Mouse (Mus musculus) bone marrow, adult 2 months (tissue): ENCODE data around the gene Lipe. TPM values are rescaled to one million over a fixed set of nuclear protein-coding genes. Genes with fewer than 3 reads are reported as not detected.

Experiments
- H3K27ac ChIP-seq: fragments of 200-500 bp; 2 replicates; pipeline ENCODE4 v1.5.1; 2012; ENCODE audit warnings: low read depth, mild to moderate bottlenecking, control low read depth, inconsistent platforms, low read length; ENCODE audit not compliant: control insufficient read depth, poor library complexity, insufficient read depth
- H3K4me1 ChIP-seq: fragments of 200-500 bp; 2 replicates; pipeline ENCODE4 v1.6.1; 2011; ENCODE audit warnings: low read length; ENCODE audit not compliant: control insufficient read depth, insufficient read depth
- H3K4me3 ChIP-seq: fragments of 200-500 bp; replicated peaks from 2 replicates; pipeline ENCODE3; 2011; ENCODE audit warnings: mild to moderate bottlenecking, low read depth, low read length, control low read depth; ENCODE audit not compliant: control insufficient read depth
- CTCF ChIP-seq: fragments of 200-500 bp; IDR thresholded peaks from 2 replicates; pipeline ENCODE4 v1.5.1; 2011; ENCODE audit warnings: low read length, control low read depth; ENCODE audit not compliant: control insufficient read depth, insufficient read depth
- POLR2A ChIP-seq: fragments of 200-500 bp; IDR thresholded peaks from 2 replicates; pipeline ENCODE4 v1.6.1; 2011; ENCODE audit warnings: low read depth, mild to moderate bottlenecking, control low read depth, low read length, borderline replicate concordance; ENCODE audit not compliant: control insufficient read depth
- WGBS: fragments of 180-500 bp; shearing (Covaris S2); methylation state at CpG from one replicate; pipeline ENCODE4 v1.1.7; 2018; 5-methylcytosine and 5-hydroxymethylcytosine counted together
- polyA plus RNA-seq: library from polyadenylated mRNA; stranded (reverse); fragments of >200 nt; gene quantifications from 2 replicates; pipeline ENCODE4 v1.2.4, GENCODE M21; 2011; ENCODE audit warnings: low replicate concordance; ENCODE audit not compliant: missing spikeins, insufficient read depth, insufficient read length

Gene Lipe
- polyA plus RNA-seq, 1 experiment = 311 TPM

DNA sequence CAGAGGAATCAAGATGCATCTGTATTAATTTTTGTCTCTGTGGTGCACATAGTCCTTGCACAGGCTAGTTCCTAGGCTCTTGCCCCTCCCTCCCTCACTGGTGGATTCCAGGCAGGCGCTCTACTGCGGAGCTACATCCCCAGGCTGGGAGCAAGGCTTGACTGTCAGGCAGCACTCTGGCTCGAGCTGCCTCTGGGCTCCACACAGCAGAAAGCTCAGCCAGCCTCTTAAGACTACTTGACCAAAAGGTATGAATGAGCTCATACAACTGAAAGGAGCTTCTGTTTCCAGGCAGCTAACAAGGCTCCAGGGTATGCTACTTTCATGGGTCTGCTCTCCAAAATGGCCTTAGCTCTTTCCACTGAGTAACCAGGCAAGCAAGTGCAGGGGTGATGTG is 17.2 kb downstream of the Lipe start:
- Histone ChIP-seq H3K4me3 (no peak overlapping the region), H3K4me1 (peaks cover 11% of the 10 kb centered on the region)
- WGBS = 87% methylated on average over 3 of the region's 3 CpGs

GRCm38 (mm10) chr7:25380392-25381283 is 17.9 kb downstream of the Lipe start:
- Histone ChIP-seq H3K27ac (no peak overlapping the region), H3K4me1 (peaks cover 10% of the 10 kb centered on the region), H3K4me3 (no peak overlapping the region)
- TF ChIP-seq CTCF (no peak), POLR2A (no peak)
- 73% methylated on average over 18 of the region's 18 CpGs for WGBS

More for the DNA sequence above, 17.2 kb downstream of the Lipe start:
- H3K27ac ChIP-seq = no peak overlapping the region
- no peak for TF ChIP-seq CTCF
- TF ChIP-seq POLR2A = no peak

DNA sequence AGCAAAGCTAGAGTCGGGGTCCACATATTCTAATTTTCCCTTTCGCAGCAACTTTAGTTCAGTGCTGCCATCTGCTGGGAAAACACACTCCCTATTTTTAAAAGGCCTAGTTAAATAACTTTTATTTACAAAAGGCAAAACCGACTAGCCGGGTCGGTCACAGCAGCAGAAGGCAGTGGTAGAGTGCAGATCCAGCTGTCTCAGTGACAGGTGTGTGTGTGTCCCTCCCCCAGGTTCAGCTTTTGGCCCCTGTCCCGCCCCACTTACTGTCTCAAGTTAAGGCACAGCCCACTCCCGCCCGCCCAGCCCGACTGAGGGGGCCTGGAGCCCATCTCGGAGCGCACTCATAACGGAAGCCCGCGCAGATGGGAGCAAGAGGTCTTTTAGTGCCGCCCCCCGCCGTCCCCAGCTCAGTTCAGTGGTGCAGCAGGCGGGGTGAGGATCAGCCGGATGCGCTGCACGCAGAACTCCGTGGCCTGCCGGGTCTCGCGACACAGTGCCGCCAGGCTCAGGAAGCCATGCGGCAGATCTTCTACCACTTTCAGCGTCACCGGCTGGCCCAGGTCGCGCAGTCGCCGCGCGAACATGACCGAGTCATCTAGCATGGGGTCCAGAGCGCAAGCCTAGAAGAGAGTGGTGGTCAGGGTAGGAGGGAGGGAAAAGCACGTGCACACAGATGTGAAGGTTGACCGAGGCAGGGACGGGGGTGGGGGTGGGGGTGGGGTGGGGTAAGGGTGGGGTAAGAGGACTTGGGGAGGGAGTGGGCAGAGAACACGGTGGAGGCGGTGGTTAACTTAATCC is 18.8 kb downstream of the Lipe start:
- Histone ChIP-seq H3K4me1 (peaks cover 2% of the 10 kb centered on the region), H3K4me3 (peak overlapping the region; percentile 51), H3K27ac (peak overlapping the region; percentile 26)
- 4% methylated on average over 42 of the region's 42 CpGs for WGBS
- TF ChIP-seq CTCF (no peak), POLR2A (no peak; the same call in 1 of the 2 replicates)

GRCm38 (mm10) chr7:25378181-25379100 is 20.1 kb downstream of the Lipe start:
- Histone ChIP-seq H3K4me3 (no peak overlapping the region), H3K4me1 (no peaks in the 10 kb centered on the region; the same call in 1 of the 2 replicates), H3K27ac (no peak overlapping the region)
- WGBS = 75% methylated on average over 13 of the region's 13 CpGs
- TF ChIP-seq POLR2A = no peak
- no peak for TF ChIP-seq CTCF

- WGBS = 64% methylated on average over 8 of the region's 8 CpGs
- TF ChIP-seq CTCF (no peak), POLR2A (no peak)
- H3K4me1 ChIP-seq = peaks cover 3% of the 10 kb centered on the region
- H3K4me3 ChIP-seq = no peak overlapping the region
- H3K27ac ChIP-seq = no peak overlapping the region
These were observed 21.3 kb downstream of the Lipe start for GRCm38 (mm10) chr7:25377100-25377700.

GRCm38 (mm10) chr7:25376556-25376955 is 22.0 kb downstream of the Lipe start:
- Histone ChIP-seq H3K27ac (no peak overlapping the region), H3K4me1 (peaks cover 3% of the 10 kb centered on the region), H3K4me3 (no peak overlapping the region)
- TF ChIP-seq POLR2A (no peak), CTCF (no peak)
- 29% methylated on average over 17 of the region's 17 CpGs for WGBS

- H3K27ac ChIP-seq = no peak overlapping the region
- no peak for TF ChIP-seq CTCF
- no peak for TF ChIP-seq POLR2A
- H3K4me1 ChIP-seq = peaks cover 3% of the 10 kb centered on the region
- H3K4me3 ChIP-seq = no peak overlapping the region
- WGBS = 46% methylated on average over 5 of the region's 5 CpGs
These were observed 26.1 kb downstream of the Lipe start for GRCm38 (mm10) chr7:25372441-25372840.
